Mouse (Mus musculus) C2C12 (cell line): ENCODE measurements at regions not wholly inside any gene's neighbourhood (a gene's known extent, or its start where the extent isn't known, plus 50 kb on each side); places are given as distances from the start of the nearest gene placed in this dataset.

Experiments
- CEBPB ChIP-seq: IDR thresholded peaks from one replicate; pipeline ENCODE4 v1.6.1; 2011; ENCODE audit warnings: low read depth, mild to moderate bottlenecking, control low read depth, moderate library complexity
- CTCF ChIP-seq: IDR thresholded peaks from one replicate; pipeline ENCODE4 v1.5.1; 2011; ENCODE audit not compliant: control insufficient read depth, insufficient read depth, insufficient read length
- FOSL1 ChIP-seq: IDR thresholded peaks from one replicate; pipeline ENCODE4 v1.8.0; 2011; ENCODE audit warnings: mild to moderate bottlenecking, low read length; ENCODE audit not compliant: poor library complexity, insufficient read depth, severe bottlenecking
- MYOD1 ChIP-seq: IDR thresholded peaks from one replicate; pipeline ENCODE4 v1.6.1; 2011; ENCODE audit warnings: low read depth; ENCODE audit not compliant: control insufficient read depth, insufficient read length
- MYOG ChIP-seq: IDR thresholded peaks from one replicate; pipeline ENCODE4 v1.6.1; 2011; ENCODE audit not compliant: control insufficient read depth, insufficient read length; ENCODE audit errors: extremely low read depth
- USF1 ChIP-seq: IDR thresholded peaks from one replicate; pipeline ENCODE4 v1.6.1; 2011; ENCODE audit warnings: low read depth, mild to moderate bottlenecking, control low read depth, moderate library complexity

- TF ChIP-seq CTCF, result no peak
- TF ChIP-seq MYOG, result no peak
- no peak for TF ChIP-seq FOSL1
- TF ChIP-seq CEBPB, result no peak
- TF ChIP-seq MYOD1, result no peak
- TF ChIP-seq USF1, result no peak
Observed at GRCm38 (mm10) chr11:8247535-8247934, 416.8 kb downstream of the Tns3 start.
